Mouse (Mus musculus) myocyte (in vitro differentiated cells): ENCODE measurements around the gene Irgm1. TPM values are rescaled to one million over a fixed set of nuclear protein-coding genes. Genes with fewer than 3 reads are reported as not detected.

Experiments
- H3K27me3 ChIP-seq: one replicate; pipeline ENCODE4 v1.6.1; 2011; ENCODE audit not compliant: control insufficient read depth, insufficient read depth, insufficient read length
- H3K36me3 ChIP-seq: one replicate; pipeline ENCODE4 v1.6.1; 2011; ENCODE audit not compliant: control insufficient read depth, insufficient read depth
- H3K4me2 ChIP-seq: one replicate; pipeline ENCODE4 v1.6.1; 2011; ENCODE audit warnings: low read depth, control low read depth
- H3K4me3 ChIP-seq: one replicate; pipeline ENCODE4 v1.5.1; 2011; ENCODE audit warnings: mild to moderate bottlenecking, control low read depth, moderate library complexity
- H3K79me2 ChIP-seq: one replicate; pipeline ENCODE4 v1.6.1; 2011; ENCODE audit not compliant: control insufficient read depth, insufficient read depth
- H3ac ChIP-seq: one replicate; pipeline ENCODE4 v1.6.1; 2011; ENCODE audit not compliant: control insufficient read depth, insufficient read length
- POLR2A ChIP-seq: IDR thresholded peaks from one replicate; pipeline ENCODE4 v1.6.1; 2011; ENCODE audit warnings: low read depth, mild to moderate bottlenecking, control low read depth, moderate library complexity; ENCODE audit not compliant: insufficient read length
- polyA plus RNA-seq: library from polyadenylated mRNA; unstranded; fragments of >200 nt; fragmentation: generic; extraction: Trizol; gene quantifications from one replicate; pipeline ENCODE4 v1.2.1, GENCODE M21; 2012; ENCODE audit warnings: missing spikeins

Gene Irgm1
- polyA plus RNA-seq, 1 experiment, result 6.9 TPM

DNA sequence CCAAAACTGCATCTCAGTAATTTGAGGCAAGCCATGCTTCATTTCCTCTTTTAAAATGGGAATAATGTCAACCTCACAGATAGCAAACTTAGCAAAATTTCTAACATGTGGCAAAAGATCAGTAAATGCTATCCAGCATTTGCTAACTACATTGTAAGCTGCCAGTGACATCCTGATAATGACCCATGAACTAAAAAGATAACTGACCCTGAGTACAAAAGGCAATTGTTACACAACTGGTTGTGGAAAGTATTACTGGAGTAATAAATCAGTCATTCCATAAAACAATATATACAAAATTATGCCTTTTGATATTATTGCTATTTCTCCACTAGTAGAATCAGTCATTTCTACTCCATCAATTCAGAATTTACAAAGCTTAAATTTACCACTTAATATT is 57.7 kb downstream of the Irgm1 start:
- no peak overlapping the region for H3ac ChIP-seq
- no peak for TF ChIP-seq POLR2A
- no peak overlapping the region for H3K4me3 ChIP-seq
- H3K4me2 ChIP-seq, result peak overlapping the region; percentile 72
- no peaks in the 10 kb centered on the region for H3K27me3 ChIP-seq
- peaks cover 15% of the 10 kb centered on the region for H3K36me3 ChIP-seq
- H3K79me2 ChIP-seq, result peaks cover 36% of the 10 kb centered on the region

Other genes with a start within 250 kb of the Irgm1 start
- 2,993 TPM for gene Rack1, start 71.4 kb downstream of the Irgm1 start, polyA plus RNA-seq
- 31.3 TPM for gene Trim41, start 54.3 kb downstream of the Irgm1 start, polyA plus RNA-seq
- 5.4 TPM for gene Trim7, start 45.5 kb downstream of the Irgm1 start, polyA plus RNA-seq
- gene Gm12184, start 45.0 kb downstream of the Irgm1 start, polyA plus RNA-seq, result 13.2 TPM
- not detected for gene Gm5431, start 30.5 kb upstream of the Irgm1 start, polyA plus RNA-seq
- gene Psme2b, start 74.5 kb upstream of the Irgm1 start, polyA plus RNA-seq, result 11.3 TPM
- gene Olfr56, start 107.2 kb upstream of the Irgm1 start, polyA plus RNA-seq, result 0.05 TPM
- gene 9930111J21Rik1, start 107.7 kb upstream of the Irgm1 start, polyA plus RNA-seq, result 1.1 TPM
- 0.10 TPM for gene Gm12185, start 120.5 kb upstream of the Irgm1 start, polyA plus RNA-seq
- 0.04 TPM for gene Tgtp1, start 122.5 kb upstream of the Irgm1 start, polyA plus RNA-seq
- 1.4 TPM for gene 9930111J21Rik2, start 179.6 kb upstream of the Irgm1 start, polyA plus RNA-seq
- 0.16 TPM for gene Tgtp2, start 192.5 kb upstream of the Irgm1 start, polyA plus RNA-seq
- gene Ifi47, start 204.9 kb upstream of the Irgm1 start, polyA plus RNA-seq, result 1.00 TPM
- gene Olfr1396, start 243.2 kb upstream of the Irgm1 start, polyA plus RNA-seq, result not detected